Mouse (Mus musculus) CD4-positive, CD25-positive, alpha-beta regulatory T cell, adult 4 months (primary cell): Measurements from ENCODE around the gene Ints7. TPM values are rescaled to one million over a fixed set of nuclear protein-coding genes. Genes with fewer than 3 reads are reported as not detected.

Experiments used
- ATAC-seq: one replicate; pipeline ENCODE4 v1.8.0; 2017
- polyA plus RNA-seq, 2 experiments: library from polyadenylated mRNA; unstranded; fragments of 100-300 nt; shearing (Covaris generic); gene quantifications; one replicate each; pipeline ENCODE4 v1.2.1; 2017

Gene Ints7
- polyA plus RNA-seq, 2 experiments from 2014 or later: 36.7 to 50.6 TPM

GRCm38 (mm10) chr1:191634116-191634515 lies 58.7 kb downstream of the Ints7 start:
- ATAC-seq: no peak

GRCm38 (mm10) chr1:191638404-191638803 lies 63.0 kb downstream of the Ints7 start:
- no peak for ATAC-seq

GRCm38 (mm10) chr1:191639200-191639807 lies 63.9 kb downstream of the Ints7 start:
- no peak for ATAC-seq

GRCm38 (mm10) chr1:191640146-191640545 lies 64.7 kb downstream of the Ints7 start:
- no peak for ATAC-seq

GRCm38 (mm10) chr1:191640848-191641247 lies 65.4 kb downstream of the Ints7 start:
- no peak for ATAC-seq

- ATAC-seq: no peak
Observed at GRCm38 (mm10) chr1:191641438-191641837, 66.0 kb downstream of the Ints7 start.

GRCm38 (mm10) chr1:191642903-191643302 lies 67.5 kb downstream of the Ints7 start:
- no peak for ATAC-seq

GRCm38 (mm10) chr1:191645921-191646320 lies 70.5 kb downstream of the Ints7 start:
- ATAC-seq: no peak

GRCm38 (mm10) chr1:191647590-191647989 lies 72.2 kb downstream of the Ints7 start:
- no peak for ATAC-seq

GRCm38 (mm10) chr1:191659441-191659840 lies 84.0 kb downstream of the Ints7 start:
- ATAC-seq: no peak

GRCm38 (mm10) chr1:191661019-191661796 lies 85.8 kb downstream of the Ints7 start:
- no peak for ATAC-seq

GRCm38 (mm10) chr1:191662178-191662898 lies 86.9 kb downstream of the Ints7 start:
- ATAC-seq: no peak

- ATAC-seq: no peak
Observed at GRCm38 (mm10) chr1:191662899-191663500, 87.6 kb downstream of the Ints7 start.

- no peak for ATAC-seq
Observed at GRCm38 (mm10) chr1:191663603-191664002, 88.2 kb downstream of the Ints7 start.

- ATAC-seq: no peak
Observed at GRCm38 (mm10) chr1:191666351-191666750, 90.9 kb downstream of the Ints7 start.

GRCm38 (mm10) chr1:191668030-191668429 lies 92.6 kb downstream of the Ints7 start:
- ATAC-seq: no peak

Other genes starting within 250 kb of the Ints7 start
- gene Tmem206, start 249.7 kb upstream of the Ints7 start, polyA plus RNA-seq: 10 to 100 TPM; 24.4 to 29.2 TPM
- 10 to 100 TPM; 44.5 to 70.5 TPM for gene Ppp2r5a, start 172.4 kb upstream of the Ints7 start, polyA plus RNA-seq
- gene Dtl, start 92 bp upstream of the Ints7 start, polyA plus RNA-seq: 1 to 10 TPM; 7.1 to 9.9 TPM
- gene Lpgat1, start 142.2 kb downstream of the Ints7 start, polyA plus RNA-seq: 1 to 10 TPM; 5.3 to 6.2 TPM
- 1 to 10 TPM in 1 of 2 experiments, under 1 TPM in 1; 0.23 to 3.3 TPM for gene Nek2, start 245.8 kb downstream of the Ints7 start, polyA plus RNA-seq